Mouse (Mus musculus) hindbrain, postnatal 0 days (tissue): ENCODE measurements at regions not wholly inside any gene's neighbourhood (a gene's known extent, or its start where the extent isn't known, plus 50 kb on each side); places are given as distances from the start of the nearest gene placed in this dataset.

Source experiments
- ATAC-seq: fragments of 200-750 bp; cut with Nextera tagmentation; 2 replicates; pipeline ENCODE4 v1.8.0; 2017; ENCODE audit warnings: mild to moderate bottlenecking, moderate TSS enrichment, moderate library complexity
- DNase-seq: peaks from one replicate; pipeline ENCODE4 v3.0.0-alpha.2; 2015; ENCODE audit warnings: low spot score
- H3K27ac ChIP-seq: fragments of 300-500 bp; sonication (generic); 2 replicates; pipeline ENCODE4 v1.5.1; 2014; ENCODE audit warnings: mild to moderate bottlenecking
- H3K27me3 ChIP-seq: fragments of 300-500 bp; sonication (generic); 2 replicates; pipeline ENCODE4 v1.6.1; 2014; ENCODE audit warnings: low read length, mixed read lengths; ENCODE audit not compliant: insufficient read depth
- H3K36me3 ChIP-seq: fragments of 300-500 bp; sonication (generic); 2 replicates; pipeline ENCODE4 v1.6.1; 2014; ENCODE audit warnings: low read length, mixed read lengths; ENCODE audit not compliant: insufficient read depth
- H3K4me1 ChIP-seq: fragments of 300-500 bp; sonication (generic); 2 replicates; pipeline ENCODE4 v1.6.1; 2014; ENCODE audit warnings: antibody characterized with exemption, low read length, mixed read lengths; ENCODE audit not compliant: insufficient read depth
- H3K4me2 ChIP-seq: fragments of 300-500 bp; sonication (generic); 2 replicates; pipeline ENCODE4 v1.6.1; 2014; ENCODE audit warnings: low read depth, mild to moderate bottlenecking, low read length, moderate library complexity, mixed read lengths
- H3K4me3 ChIP-seq: fragments of 300-500 bp; sonication (generic); 2 replicates; pipeline ENCODE4 v1.5.1; 2014; ENCODE audit warnings: low read length
- H3K9ac ChIP-seq: fragments of 300-500 bp; sonication (generic); replicated peaks from 2 replicates; pipeline ENCODE4 v1.6.1; 2014; ENCODE audit warnings: mild to moderate bottlenecking, low read length, moderate library complexity, mixed read lengths
- H3K9me3 ChIP-seq: fragments of 300-500 bp; sonication (generic); 2 replicates; pipeline ENCODE4 v1.6.1; 2016; ENCODE audit warnings: low read length, mixed read lengths
- CTCF ChIP-seq: IDR thresholded peaks from 2 replicates; pipeline ENCODE4 v1.5.1; 2016; ENCODE audit warnings: antibody characterized with exemption, control low read depth, low read depth
- WGBS: fragments of 180-500 bp; shearing (Covaris S2); extraction: QIAGEN DNeasy Blood & Tissue Kit; methylation state at CpG from one replicate; pipeline ENCODE4 v1.1.7; 2014; 5-methylcytosine and 5-hydroxymethylcytosine counted together

- WGBS, result 98% methylated on average over 1 of the region's 1 CpGs
- no peak overlapping the region for H3K4me3 ChIP-seq
- TF ChIP-seq CTCF, result no peak
- no peak overlapping the region for H3K27ac ChIP-seq
- H3K27me3 ChIP-seq, result no peaks in the 10 kb centered on the region
- H3K4me2 ChIP-seq, result no peak overlapping the region
- H3K9me3 ChIP-seq, result no peaks in the 10 kb centered on the region
- H3K9ac ChIP-seq, result no peak overlapping the region
- no peaks in the 10 kb centered on the region for H3K4me1 ChIP-seq
- DNase-seq (no peak), ATAC-seq (no peak)
- H3K36me3 ChIP-seq, result no peaks in the 10 kb centered on the region
Observed at GRCm38 (mm10) chr9:4885479-4885878, 89.4 kb upstream of the Gria4 start.
